Mouse (Mus musculus): ENCODE results near the gene Csnk1d.

Gene Csnk1d

DNA sequence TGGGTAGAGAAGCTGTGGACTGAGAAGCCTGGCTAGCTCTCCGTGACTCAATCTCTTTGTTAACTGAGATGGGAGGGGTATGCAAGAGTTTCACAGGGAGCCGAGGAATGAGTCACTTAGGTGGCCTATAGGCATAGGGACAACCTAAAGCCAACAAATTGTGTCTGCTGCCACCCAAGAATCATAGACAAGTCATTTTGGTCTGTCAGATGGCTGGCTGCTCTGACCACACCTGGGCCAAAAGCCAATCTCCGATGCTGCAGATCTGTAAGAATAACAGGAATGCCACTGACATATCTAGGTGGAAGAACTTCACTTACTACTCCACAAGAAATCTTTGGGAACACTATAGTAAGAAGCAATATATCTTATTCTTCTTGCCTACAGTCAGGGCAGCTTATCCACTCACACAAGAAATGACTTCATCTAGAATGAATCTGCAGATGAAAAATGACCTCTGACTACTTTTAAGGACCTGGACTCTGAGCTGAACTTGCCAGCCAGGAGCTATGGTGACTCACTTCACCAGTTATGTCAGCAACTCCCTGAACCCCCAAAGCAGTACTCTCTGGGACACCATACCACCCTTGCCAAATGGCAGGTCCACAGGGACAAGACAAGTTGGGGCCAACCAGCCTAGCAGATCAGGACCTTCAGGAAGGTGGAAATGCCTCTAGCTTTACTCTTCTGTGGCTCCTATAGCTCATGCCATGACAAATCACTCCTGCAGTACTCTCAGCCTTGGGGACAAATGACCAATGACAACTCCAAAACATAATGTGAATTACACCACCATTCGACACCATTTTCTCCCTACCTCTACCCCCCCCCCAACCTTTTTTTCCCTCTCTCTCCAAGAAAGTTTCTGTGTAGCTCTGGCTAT is 6.4 kb downstream of the Csnk1d start:
- DNase-seq (ENCODE audit: low spot score), result no peak

DNA sequence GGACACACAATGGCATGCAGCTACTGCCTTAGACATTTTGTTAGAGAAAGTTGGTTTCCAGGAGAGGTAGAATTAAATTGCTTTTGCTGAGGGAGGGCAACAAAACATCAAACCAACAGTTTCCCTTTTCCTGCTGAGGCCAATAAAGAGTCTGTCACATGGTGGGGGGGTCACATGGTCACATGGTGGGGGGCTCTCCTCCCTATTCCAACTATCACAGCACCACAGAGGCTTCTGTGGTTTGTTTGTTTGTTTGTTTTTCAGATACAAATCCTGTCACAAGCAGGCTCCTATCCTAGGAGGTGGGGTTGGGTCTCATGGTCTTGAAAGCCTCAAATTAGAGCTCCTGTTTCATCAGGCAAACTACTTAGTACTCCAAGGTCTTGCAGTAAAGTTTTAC is 8.7 kb downstream of the Csnk1d start:
- no peak for DNase-seq (ENCODE audit: low spot score)

DNA sequence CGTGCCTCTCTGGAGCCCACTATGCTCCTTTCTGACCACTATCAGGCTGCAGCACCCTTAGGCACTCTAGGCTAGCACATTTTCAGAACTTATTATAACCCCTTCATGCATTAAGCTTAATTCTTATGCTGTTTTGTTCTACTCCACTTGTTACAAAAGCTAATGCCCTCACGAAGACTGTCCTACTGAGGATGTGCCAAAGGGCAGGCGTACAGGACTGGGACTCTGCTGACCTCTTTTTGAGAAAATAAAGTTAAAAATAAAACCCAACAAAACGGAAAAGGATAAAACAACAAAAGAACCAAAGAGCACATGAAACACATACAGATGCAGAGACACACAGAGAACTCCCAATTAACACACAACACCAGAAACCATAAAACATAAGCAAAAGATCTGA is 9.5 kb downstream of the Csnk1d start:
- no peak for DNase-seq (ENCODE audit: low spot score)

DNA sequence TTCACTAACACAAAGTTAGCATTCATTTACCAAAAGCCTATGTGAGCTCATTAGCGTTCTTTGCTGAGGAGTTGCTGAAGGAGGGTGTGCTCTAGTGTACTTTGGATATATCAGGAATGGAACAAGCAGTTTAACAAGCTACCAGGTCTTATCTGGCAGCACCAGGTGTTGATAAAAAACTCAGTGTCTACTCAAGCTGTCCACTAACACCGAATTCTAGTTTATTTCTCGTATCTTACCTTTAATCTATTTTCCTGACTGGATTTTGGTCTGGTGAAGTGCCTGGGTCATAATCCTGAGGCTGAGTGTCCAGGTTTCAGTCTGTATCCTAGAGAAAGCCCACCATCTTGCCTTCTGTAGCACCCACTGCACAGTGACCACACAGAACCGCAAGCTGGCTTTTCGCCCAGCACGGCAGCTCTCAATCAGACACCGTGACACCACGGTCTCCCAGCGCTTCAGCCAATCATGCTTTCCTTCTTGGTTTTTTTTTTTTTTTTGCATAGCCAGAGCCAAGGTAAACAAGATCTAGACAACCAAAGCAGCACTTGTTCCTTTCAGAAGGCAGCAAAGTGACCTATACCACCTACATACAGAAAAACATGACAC is 10.6 kb downstream of the Csnk1d start:
- no peak for DNase-seq (ENCODE audit: low spot score)

DNA sequence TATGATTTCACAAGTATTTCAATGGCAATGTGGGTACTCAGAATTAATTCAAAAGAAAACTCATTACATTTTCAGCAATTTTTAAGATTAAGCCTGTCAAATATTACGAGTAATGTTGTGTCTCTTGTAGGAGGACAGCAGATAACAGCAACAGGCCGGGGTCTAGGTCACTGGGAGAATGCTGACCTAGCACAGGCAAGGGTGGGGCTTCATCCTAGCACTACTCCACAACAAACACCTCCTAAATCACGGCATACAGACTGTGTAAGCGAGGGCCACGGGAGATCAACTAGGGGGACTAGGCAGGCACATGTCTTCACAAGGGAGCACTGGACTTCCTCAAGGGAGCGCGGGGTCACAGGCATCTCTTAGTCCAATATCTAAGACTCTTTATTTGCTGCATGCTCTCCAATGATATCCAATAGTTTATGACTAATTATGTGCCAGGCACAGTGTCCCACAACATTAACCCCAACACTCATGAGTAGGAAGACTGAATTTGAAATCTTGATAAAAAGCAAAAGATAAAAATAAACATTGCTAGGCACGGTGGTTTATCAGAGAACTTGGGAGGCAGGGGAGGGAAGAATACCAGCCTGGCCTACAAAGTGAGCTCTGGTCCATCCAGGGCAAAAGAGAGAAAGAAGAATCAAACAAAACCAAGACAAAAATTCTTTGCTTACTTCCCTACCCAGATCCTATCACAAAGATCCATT is 11.3 kb downstream of the Csnk1d start:
- DNase-seq (ENCODE audit: low spot score), result no peak

DNA sequence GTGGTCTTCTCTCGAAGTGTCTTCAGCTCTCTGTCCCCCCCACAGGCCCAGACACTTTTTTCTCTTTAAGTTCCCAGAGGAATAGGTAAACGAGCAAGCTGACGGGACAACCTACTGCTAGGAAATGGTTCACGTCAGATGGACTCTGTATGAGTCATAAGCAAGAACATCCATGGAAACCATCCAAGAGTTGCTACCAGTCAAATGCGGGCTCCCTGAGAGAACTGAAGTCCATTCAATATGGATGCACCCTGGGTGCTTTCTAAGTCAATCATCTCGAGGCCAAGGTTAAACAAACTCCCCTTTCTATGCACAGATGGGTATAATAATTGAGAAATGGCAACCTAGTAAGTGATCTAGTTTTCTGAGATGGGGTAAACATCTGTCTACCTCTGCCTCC is 17.8 kb downstream of the Csnk1d start:
- DNase-seq (ENCODE audit: low spot score), result no peak

DNA sequence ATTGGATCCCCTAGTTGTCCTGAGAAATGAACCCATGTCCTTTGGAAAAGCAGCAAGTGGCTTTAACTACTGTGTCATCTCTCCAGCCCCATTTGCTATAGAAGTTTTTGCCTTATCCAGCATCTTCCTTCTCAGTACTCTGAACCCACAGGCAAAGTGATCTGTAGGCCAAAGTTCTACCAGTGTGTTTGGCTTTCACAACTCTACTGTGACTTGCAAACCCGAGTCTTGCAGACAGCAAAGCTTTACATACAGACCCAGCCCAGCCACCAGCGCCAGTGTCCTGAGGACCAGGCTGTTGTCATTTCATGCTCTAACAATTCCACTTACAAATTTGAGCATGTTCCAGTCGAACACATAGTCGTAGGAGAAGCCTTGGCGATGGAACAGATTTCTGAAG is 19.9 kb downstream of the Csnk1d start:
- DNase-seq (ENCODE audit: low spot score), result no peak

DNA sequence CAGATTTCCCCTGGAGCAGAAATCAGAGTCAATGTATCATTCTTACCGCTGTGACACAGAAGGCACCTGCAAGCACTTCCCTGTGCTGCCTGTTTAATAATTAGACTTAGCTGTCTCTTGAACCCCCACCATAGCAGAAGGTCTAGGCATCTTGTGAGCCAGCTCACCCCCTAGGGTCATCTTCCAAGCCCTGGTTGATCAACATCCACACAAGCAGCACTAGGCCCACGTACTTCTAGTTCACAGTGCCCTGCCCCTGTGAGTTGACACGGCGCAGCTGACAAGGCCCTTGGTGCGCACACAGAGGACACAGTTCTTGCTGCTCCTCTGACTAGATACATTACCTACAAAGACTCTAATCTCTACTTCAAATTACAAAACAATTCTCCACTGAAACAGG is 21.4 kb downstream of the Csnk1d start:
- DNase-seq (ENCODE audit: low spot score), result no peak

DNA sequence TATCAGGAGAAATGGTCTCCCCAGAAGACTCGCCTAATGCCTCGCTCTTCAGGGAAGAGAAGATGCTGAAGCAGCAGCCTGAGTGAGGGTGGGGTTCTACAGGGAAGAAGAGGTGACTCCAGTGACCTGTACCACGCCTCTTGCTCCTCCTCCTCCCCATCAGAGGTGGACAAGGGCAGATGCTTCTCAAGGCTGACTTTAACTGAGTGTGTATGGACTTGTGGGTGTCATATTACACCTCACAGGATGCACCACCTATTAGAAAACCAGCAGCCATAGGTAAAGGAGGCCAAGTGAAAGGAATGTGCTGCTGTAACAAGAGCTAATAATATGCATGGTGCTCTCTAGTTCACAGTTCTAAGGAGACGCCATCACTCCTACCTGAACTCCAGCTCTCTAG is 25.5 kb downstream of the Csnk1d start:
- DNase-seq (ENCODE audit: low spot score), result no peak

DNA sequence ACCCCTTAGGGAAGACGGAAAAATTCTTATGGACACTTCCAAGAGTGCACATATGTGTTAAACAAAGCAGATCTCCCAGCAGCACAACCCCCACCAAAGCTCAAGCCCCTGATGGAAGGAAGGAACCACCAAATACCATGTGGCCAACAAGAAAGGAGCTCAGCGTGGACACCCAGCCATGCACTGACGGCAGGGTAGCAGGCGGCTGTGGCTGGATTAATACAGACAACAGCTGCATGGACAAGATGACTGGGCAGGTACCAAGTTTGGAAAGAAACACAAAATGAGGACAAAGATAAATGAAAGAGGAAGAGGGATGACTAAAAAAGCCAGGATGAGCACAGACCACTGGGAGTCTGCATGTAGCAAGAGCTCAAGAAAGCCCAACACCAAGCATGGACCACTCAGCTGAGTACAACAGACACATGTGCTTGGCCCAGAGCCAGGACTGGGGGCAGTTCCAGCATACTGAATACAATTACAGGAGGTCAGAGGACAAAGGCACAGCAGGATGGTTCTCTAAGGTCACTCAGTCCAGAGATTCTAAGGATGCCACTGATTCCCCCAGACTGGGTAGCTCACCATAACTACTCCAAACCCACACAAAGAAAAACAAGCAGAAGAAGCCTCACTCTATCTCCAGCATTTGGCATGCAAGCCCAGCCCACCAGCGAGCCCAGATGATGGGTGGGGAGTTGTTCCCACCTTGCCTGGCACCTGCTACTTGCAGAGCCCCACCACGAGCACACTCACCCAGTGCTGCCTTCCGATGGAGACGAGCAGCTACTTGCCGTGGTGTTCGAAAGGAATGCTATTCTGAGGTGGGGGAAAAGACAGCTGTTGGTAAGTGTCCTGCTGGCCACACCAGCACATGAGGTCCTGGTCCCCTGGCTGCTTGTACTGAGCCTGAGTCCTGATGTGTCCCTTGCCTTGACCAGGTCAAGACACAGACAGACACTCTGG is 26.7 kb downstream of the Csnk1d start:
- DNase-seq (ENCODE audit: low spot score), result no peak

DNA sequence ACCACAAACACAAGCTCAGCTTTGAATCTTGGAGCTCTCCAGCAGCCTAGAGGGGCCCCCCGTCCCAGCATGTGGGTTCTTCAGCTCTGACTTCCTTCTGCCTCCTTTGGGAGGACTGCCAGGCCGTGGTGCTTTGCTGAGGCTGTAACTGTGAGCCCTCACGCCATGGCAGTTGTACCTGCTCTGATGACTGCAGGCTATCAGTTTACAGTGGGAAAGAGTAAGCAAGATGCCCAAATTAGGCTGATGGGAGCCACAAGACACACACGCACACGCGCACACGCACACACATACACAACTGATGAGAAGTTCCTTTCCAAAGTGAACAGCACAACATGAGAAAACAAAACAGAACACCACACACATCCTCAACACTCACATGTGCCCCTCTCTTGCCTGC is 28.2 kb downstream of the Csnk1d start:
- DNase-seq (ENCODE audit: low spot score), result no peak

DNA sequence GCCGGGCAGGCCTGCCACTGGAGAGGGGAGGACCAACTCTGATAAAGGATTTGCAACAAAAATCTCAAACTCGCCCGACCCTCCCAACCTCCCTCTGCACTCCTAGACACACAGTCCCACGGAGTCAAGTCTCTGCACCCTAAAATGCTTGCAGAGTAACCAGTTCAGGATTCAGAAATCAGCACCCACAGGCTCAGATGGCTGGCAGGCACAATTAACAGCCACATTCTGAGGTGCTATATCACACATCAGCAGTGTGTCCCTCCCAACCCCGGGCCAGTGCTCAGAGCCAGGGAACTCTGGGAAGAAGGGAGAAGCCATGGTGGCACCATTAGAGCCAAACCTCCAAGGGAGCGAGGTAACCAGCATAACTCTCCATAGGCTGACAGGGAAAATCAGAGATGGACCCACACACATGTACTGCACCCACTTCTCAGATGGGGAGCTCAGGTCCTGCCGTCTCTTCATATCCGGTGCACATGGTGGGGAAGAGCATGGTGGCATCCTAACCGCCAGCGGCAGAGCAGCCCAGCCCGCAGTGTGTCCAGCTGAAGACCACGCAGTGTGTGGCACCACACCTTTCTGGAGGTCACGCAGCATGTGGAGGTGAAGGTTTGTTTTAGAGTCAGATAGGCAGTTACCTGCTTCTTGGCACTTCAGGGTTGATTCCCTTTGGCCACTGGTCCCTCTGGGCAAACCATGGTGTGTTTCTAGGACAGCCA is 28.9 kb downstream of the Csnk1d start:
- DNase-seq (ENCODE audit: low spot score), result no peak

DNA sequence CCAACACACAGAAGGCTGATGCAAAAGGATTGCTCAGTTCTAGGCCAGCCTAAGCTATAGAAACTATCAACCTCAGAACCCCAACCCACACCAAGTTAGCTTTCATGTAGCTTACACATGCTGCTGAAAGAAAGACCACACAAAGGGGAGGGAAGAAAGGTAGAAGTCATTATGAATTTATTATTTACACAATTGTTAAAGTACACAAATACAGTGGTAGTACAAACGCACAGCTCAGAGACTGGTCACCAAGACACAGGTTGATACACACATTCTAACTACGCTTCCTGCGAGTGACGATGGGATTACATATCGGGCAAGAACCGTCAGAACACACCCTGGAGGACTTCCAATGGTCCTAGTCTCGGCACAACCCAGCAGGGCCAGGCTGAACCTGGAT is 29.5 kb downstream of the Csnk1d start:
- DNase-seq (ENCODE audit: low spot score), result no peak

DNA sequence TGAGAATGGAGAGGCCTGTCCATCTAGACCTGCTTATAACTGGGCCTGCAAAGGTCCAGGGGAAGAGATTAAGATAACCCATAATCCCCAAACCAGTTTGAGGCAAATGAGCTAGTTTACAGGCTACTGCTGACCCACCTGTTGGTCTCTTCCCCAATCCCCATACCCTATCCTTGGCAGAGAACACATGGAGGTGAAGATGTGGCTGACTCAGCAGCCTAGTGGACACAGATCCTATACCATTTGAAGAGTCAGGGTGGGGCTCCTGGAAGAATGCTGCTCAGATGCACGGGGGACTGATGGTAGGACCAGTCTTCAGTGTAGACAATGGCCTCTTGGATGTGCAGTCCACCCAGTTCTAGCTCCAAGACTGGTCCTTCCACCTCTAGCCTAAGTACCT is 30.9 kb downstream of the Csnk1d start:
- DNase-seq (ENCODE audit: low spot score), result no peak

DNA sequence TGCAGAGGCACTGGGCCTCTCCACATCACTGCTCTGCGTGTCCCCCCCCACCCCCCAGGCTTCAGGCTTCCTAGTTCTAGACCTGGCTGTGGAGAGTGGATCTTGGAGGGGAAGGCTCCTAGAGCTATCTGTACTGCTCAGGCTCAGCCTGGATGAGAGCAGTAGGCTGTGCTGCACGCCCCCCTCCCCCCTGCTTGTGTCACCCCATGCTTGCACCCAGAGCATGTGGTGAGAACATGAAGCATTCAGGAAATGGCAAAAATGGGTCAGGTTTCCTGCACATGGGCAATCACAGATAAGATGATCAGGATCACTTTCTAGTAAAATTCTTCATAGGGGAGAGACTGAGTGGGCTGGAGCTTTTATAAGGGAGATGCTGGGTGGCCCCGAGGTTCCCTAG is 31.6 kb downstream of the Csnk1d start:
- DNase-seq (ENCODE audit: low spot score), result no peak

DNA sequence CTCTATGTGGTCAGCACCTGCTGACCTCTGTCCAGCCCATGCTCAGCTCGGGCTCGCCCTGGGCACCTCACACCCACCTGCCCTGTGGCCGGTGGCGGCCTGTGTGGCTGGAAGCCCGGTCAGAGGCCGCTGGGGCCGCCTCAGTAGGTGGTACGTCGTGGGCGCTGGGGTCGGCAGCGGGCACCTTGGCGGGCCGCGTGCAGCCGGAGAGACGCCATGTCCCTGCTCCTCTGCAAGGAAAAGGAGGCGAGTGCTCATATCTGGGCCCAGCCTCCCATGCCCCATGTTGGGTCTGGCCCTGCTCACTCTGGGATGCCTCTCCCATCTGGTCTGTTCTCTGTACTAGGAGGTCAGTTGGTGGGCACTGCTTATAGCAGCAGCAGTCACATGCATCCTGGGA is 32.1 kb downstream of the Csnk1d start:
- no peak for DNase-seq (ENCODE audit: low spot score)

DNA sequence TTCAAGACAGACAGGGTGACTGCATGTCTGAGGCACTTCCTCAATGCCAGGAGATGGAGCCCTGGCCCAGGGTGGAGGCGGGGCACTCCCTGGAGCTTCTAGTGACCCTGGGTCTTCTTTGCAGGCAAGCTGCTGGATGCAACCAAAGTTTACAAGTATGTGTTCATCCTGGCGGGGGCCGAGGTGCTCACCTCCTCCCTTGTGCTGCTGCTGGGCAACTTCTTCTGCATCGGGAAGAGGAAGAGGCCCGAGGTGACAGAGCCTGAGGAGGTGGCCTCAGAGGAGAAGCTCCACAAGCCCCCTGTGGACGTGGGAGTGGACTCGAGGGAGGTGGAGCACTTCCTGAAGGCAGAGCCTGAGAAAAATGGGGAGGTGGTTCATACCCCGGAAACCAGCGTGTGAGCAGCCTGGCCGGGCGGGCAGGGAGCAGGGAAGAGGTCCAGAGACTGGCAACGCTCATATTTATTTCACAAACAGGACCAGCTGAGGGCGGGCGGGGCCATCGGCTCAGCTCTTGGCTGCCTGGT is 33.3 kb downstream of the Csnk1d start:
- no peak for DNase-seq (ENCODE audit: low spot score)

DNA sequence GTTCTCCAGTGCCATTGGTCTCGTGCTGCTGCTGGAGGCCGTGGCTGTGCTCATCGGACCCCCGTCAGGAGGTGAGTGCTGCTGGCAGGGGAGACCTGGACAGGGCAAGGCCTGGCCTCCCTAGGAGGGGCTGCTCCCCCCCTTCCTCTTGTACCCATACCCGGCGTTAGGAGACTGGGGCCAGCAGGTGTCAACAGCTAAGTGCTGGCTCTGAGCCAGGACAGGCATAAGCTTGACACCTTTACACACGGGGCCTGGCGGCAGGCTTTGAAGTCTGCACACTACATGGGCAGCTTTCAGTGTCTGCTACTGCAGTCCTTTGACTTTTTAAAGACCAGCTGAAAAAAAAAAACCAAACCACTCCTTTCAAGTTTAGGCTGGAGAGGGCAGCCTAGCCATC is 34.1 kb downstream of the Csnk1d start:
- no peak for DNase-seq (ENCODE audit: low spot score)

DNA sequence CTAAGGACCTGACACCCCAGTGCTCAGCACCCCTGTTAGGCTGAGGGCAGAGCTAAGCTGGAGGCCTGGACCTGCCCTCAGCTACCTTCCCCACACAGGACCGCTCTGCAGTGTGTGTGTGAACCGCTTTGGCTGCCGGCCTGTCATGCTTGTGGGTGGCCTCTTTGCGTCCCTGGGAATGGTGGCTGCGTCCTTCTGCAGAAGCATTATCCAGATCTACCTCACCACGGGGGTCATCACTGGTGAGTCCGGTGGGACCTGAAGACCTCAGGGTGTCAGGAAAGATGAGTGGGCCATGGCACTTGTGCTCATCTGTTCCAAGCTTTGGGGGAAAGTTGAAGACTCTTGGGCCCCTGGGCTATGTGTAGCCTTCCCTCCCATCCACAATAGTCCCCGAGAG is 35.4 kb downstream of the Csnk1d start:
- DNase-seq (ENCODE audit: low spot score), result no peak

DNA sequence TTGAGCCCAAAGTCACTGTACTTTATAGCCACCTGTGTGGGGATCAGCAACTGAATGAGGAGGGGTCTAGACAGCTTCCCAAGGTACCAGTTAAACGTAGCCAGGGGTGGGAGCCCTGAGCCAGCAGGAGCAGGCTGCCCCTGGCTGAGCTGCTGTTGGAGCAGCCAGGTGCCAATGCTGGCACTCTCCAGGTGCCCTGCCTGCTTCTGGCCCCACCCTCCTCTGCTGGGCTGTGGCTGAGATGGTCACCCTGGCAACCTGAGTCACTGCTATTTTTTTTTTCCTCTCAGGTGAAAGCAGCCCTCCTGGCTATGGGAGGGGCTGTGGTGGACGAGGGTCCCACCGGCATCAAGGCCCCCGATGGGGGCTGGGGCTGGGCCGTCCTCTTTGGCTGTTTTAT is 36.2 kb downstream of the Csnk1d start:
- DNase-seq (ENCODE audit: low spot score), result no peak
